Mouse (Mus musculus): ENCODE measurements at regions not wholly inside any gene's neighbourhood (a gene's known extent, or its start where the extent isn't known, plus 50 kb on each side); places are given as distances from the start of the nearest gene placed in this dataset.

- H3K4me3 ChIP-seq (ENCODE audit: low read length), result no peak overlapping the region
- no peak overlapping the region for H3K27ac ChIP-seq (ENCODE audit: low read depth, low read length)
- H3K9ac ChIP-seq (ENCODE audit: low read depth, low read length), result no peak overlapping the region
- peak; percentile 54; the same call in 1 of the 2 replicates for ATAC-seq (ENCODE audit: low FRiP score, low TSS enrichment)
- H3K4me2 ChIP-seq (replicated peaks; ENCODE audit: low read depth, low read length), result no peak overlapping the region
- no peaks in the 10 kb centered on the region for H3K27me3 ChIP-seq (ENCODE audit: control insufficient read depth, insufficient read depth, low read length)
- peaks cover 4% of the 10 kb centered on the region; the same call in 1 of the 2 replicates for H3K9me3 ChIP-seq (ENCODE audit: control insufficient read depth, low read length)
- H3K4me1 ChIP-seq (ENCODE audit: control insufficient read depth, insufficient read depth, low read length), result no peaks in the 10 kb centered on the region
- 8% methylated on average over 5 of the region's 5 CpGs for WGBS
- no peaks in the 10 kb centered on the region for H3K36me3 ChIP-seq (ENCODE audit: control insufficient read depth, insufficient read depth, low read length)
These were observed 185.5 kb downstream of the Prdm2 start for GRCm38 (mm10) chr4:143027292-143027691.

GRCm38 (mm10) chr4:143021242-143021881, 191.4 kb downstream of the Prdm2 start:
- peak; percentile 38; the same call in 1 of the 2 replicates for ATAC-seq (ENCODE audit: low FRiP score, low TSS enrichment)
- Histone ChIP-seq H3K4me2 (replicated peaks; ENCODE audit: low read depth, low read length) (no peak overlapping the region), H3K27me3 (ENCODE audit: control insufficient read depth, insufficient read depth, low read length) (no peaks in the 10 kb centered on the region; the same call in 1 of the 2 replicates), H3K9me3 (ENCODE audit: control insufficient read depth, low read length) (peaks cover 4% of the 10 kb centered on the region; the same call in 1 of the 2 replicates), H3K9ac (ENCODE audit: low read depth, low read length) (no peak overlapping the region), H3K4me3 (ENCODE audit: low read length) (no peak overlapping the region), H3K27ac (ENCODE audit: low read depth, low read length) (no peak overlapping the region), H3K4me1 (ENCODE audit: control insufficient read depth, insufficient read depth, low read length) (no peaks in the 10 kb centered on the region), H3K36me3 (ENCODE audit: control insufficient read depth, insufficient read depth, low read length) (no peaks in the 10 kb centered on the region)
- WGBS, result 47% methylated on average over 10 of the region's 10 CpGs

GRCm38 (mm10) chr4:143020658-143021057, 192.1 kb downstream of the Prdm2 start:
- Histone ChIP-seq H3K4me3 (ENCODE audit: low read length) (no peak overlapping the region), H3K27me3 (ENCODE audit: control insufficient read depth, insufficient read depth, low read length) (no peaks in the 10 kb centered on the region; the same call in 1 of the 2 replicates), H3K9me3 (ENCODE audit: control insufficient read depth, low read length) (peaks cover 4% of the 10 kb centered on the region; the same call in 1 of the 2 replicates), H3K9ac (ENCODE audit: low read depth, low read length) (no peak overlapping the region), H3K36me3 (ENCODE audit: control insufficient read depth, insufficient read depth, low read length) (no peaks in the 10 kb centered on the region), H3K27ac (ENCODE audit: low read depth, low read length) (no peak overlapping the region), H3K4me2 (replicated peaks; ENCODE audit: low read depth, low read length) (no peak overlapping the region), H3K4me1 (ENCODE audit: control insufficient read depth, insufficient read depth, low read length) (no peaks in the 10 kb centered on the region)
- 63% methylated on average over 4 of the region's 4 CpGs for WGBS
- no peak for ATAC-seq (ENCODE audit: low FRiP score, low TSS enrichment)

GRCm38 (mm10) chr4:143012900-143013299, 199.9 kb downstream of the Prdm2 start:
- Histone ChIP-seq H3K9ac (ENCODE audit: low read depth, low read length) (no peak overlapping the region), H3K36me3 (ENCODE audit: control insufficient read depth, insufficient read depth, low read length) (no peaks in the 10 kb centered on the region), H3K27me3 (ENCODE audit: control insufficient read depth, insufficient read depth, low read length) (no peaks in the 10 kb centered on the region), H3K4me2 (replicated peaks; ENCODE audit: low read depth, low read length) (no peak overlapping the region), H3K9me3 (ENCODE audit: control insufficient read depth, low read length) (no peaks in the 10 kb centered on the region), H3K27ac (ENCODE audit: low read depth, low read length) (no peak overlapping the region), H3K4me1 (ENCODE audit: control insufficient read depth, insufficient read depth, low read length) (no peaks in the 10 kb centered on the region), H3K4me3 (ENCODE audit: low read length) (no peak overlapping the region)
- ATAC-seq (ENCODE audit: low FRiP score, low TSS enrichment), result no peak
- WGBS, result 86% methylated on average over 8 of the region's 8 CpGs

GRCm38 (mm10) chr4:143001961-143002360, 210.8 kb downstream of the Prdm2 start:
- H3K27me3 ChIP-seq (ENCODE audit: control insufficient read depth, insufficient read depth, low read length), result no peaks in the 10 kb centered on the region

GRCm38 (mm10) chr4:143001486-143001885, 211.3 kb downstream of the Prdm2 start:
- ATAC-seq (ENCODE audit: low FRiP score, low TSS enrichment), result no peak
- no peak overlapping the region for H3K4me2 ChIP-seq (replicated peaks; ENCODE audit: low read depth, low read length)
- no peak overlapping the region for H3K27ac ChIP-seq (ENCODE audit: low read depth, low read length)
- H3K36me3 ChIP-seq (ENCODE audit: control insufficient read depth, insufficient read depth, low read length), result no peaks in the 10 kb centered on the region
- H3K4me3 ChIP-seq (ENCODE audit: low read length), result no peak overlapping the region
- WGBS, result 66% methylated on average over 5 of the region's 5 CpGs
- H3K4me1 ChIP-seq (ENCODE audit: control insufficient read depth, insufficient read depth, low read length), result no peaks in the 10 kb centered on the region
- no peak overlapping the region for H3K9ac ChIP-seq (ENCODE audit: low read depth, low read length)
- no peaks in the 10 kb centered on the region for H3K27me3 ChIP-seq (ENCODE audit: control insufficient read depth, insufficient read depth, low read length)
- H3K9me3 ChIP-seq (ENCODE audit: control insufficient read depth, low read length), result no peaks in the 10 kb centered on the region

More at GRCm38 (mm10) chr4:143001961-143002360, 210.8 kb downstream of the Prdm2 start:
- no peaks in the 10 kb centered on the region for H3K4me1 ChIP-seq (ENCODE audit: control insufficient read depth, insufficient read depth, low read length)
- no peak overlapping the region for H3K4me3 ChIP-seq (ENCODE audit: low read length)
- H3K27ac ChIP-seq (ENCODE audit: low read depth, low read length), result no peak overlapping the region
- H3K9me3 ChIP-seq (ENCODE audit: control insufficient read depth, low read length), result no peaks in the 10 kb centered on the region
- ATAC-seq (ENCODE audit: low FRiP score, low TSS enrichment), result no peak
- H3K4me2 ChIP-seq (replicated peaks; ENCODE audit: low read depth, low read length), result no peak overlapping the region
- no peak overlapping the region for H3K9ac ChIP-seq (ENCODE audit: low read depth, low read length)
- H3K36me3 ChIP-seq (ENCODE audit: control insufficient read depth, insufficient read depth, low read length), result no peaks in the 10 kb centered on the region
- 41% methylated on average over 13 of the region's 13 CpGs for WGBS

- 76% methylated on average over 4 of the region's 4 CpGs for WGBS
- no peak for ATAC-seq (ENCODE audit: low FRiP score, low TSS enrichment)
- Histone ChIP-seq H3K27me3 (ENCODE audit: control insufficient read depth, insufficient read depth, low read length) (no peaks in the 10 kb centered on the region), H3K36me3 (ENCODE audit: control insufficient read depth, insufficient read depth, low read length) (no peaks in the 10 kb centered on the region), H3K27ac (ENCODE audit: low read depth, low read length) (no peak overlapping the region), H3K4me2 (replicated peaks; ENCODE audit: low read depth, low read length) (no peak overlapping the region), H3K9ac (ENCODE audit: low read depth, low read length) (no peak overlapping the region), H3K4me3 (ENCODE audit: low read length) (no peak overlapping the region), H3K4me1 (ENCODE audit: control insufficient read depth, insufficient read depth, low read length) (no peaks in the 10 kb centered on the region), H3K9me3 (ENCODE audit: control insufficient read depth, low read length) (no peaks in the 10 kb centered on the region)
These were observed 216.4 kb downstream of the Prdm2 start for GRCm38 (mm10) chr4:142996406-142996805.

- Histone ChIP-seq H3K36me3 (ENCODE audit: control insufficient read depth, insufficient read depth, low read length) (no peaks in the 10 kb centered on the region), H3K9me3 (ENCODE audit: control insufficient read depth, low read length) (no peaks in the 10 kb centered on the region), H3K27ac (ENCODE audit: low read depth, low read length) (no peak overlapping the region), H3K4me1 (ENCODE audit: control insufficient read depth, insufficient read depth, low read length) (no peaks in the 10 kb centered on the region), H3K9ac (ENCODE audit: low read depth, low read length) (no peak overlapping the region), H3K27me3 (ENCODE audit: control insufficient read depth, insufficient read depth, low read length) (no peaks in the 10 kb centered on the region), H3K4me2 (replicated peaks; ENCODE audit: low read depth, low read length) (no peak overlapping the region), H3K4me3 (ENCODE audit: low read length) (no peak overlapping the region)
- ATAC-seq (ENCODE audit: low FRiP score, low TSS enrichment), result no peak
- 68% methylated on average over 4 of the region's 4 CpGs for WGBS
These were observed 221.4 kb downstream of the Prdm2 start for GRCm38 (mm10) chr4:142991401-142991800.

- H3K9me3 ChIP-seq (ENCODE audit: control insufficient read depth, low read length), result no peaks in the 10 kb centered on the region
- no peaks in the 10 kb centered on the region for H3K4me1 ChIP-seq (ENCODE audit: control insufficient read depth, insufficient read depth, low read length)
- H3K27ac ChIP-seq (ENCODE audit: low read depth, low read length), result no peak overlapping the region
- peak; percentile 68; the same call in 1 of the 2 replicates for ATAC-seq (ENCODE audit: low FRiP score, low TSS enrichment)
- WGBS, result 3% methylated on average over 8 of the region's 8 CpGs
- no peak overlapping the region for H3K9ac ChIP-seq (ENCODE audit: low read depth, low read length)
- no peak overlapping the region for H3K4me3 ChIP-seq (ENCODE audit: low read length)
- H3K36me3 ChIP-seq (ENCODE audit: control insufficient read depth, insufficient read depth, low read length), result no peaks in the 10 kb centered on the region
- no peaks in the 10 kb centered on the region for H3K27me3 ChIP-seq (ENCODE audit: control insufficient read depth, insufficient read depth, low read length)
- H3K4me2 ChIP-seq (replicated peaks; ENCODE audit: low read depth, low read length), result 0 out of 2 replicates have a peak overlapping the region, but pooled peaks have one; percentile 13
These were observed 223.6 kb downstream of the Prdm2 start for GRCm38 (mm10) chr4:142989175-142989574.

All from kidney, embryonic 14.5 days (tissue).